Mouse (Mus musculus) frontal cortex, postnatal 14 days (tissue): Measurements from ENCODE around the gene Selenom.

Source experiments
- DNase-seq, 2 experiments: peaks; one replicate each; pipeline ENCODE4 v3.0.0; 2022; ENCODE audit warnings: low spot score in 2 of 2

Selenom gene

GRCm38 (mm10) chr11:3514529-3515054, at the start of gene Selenom:
Selenom (plus strand) TSS chr11:3514684.
- DNase-seq, result peak; percentile 85 to 89

GRCm38 (mm10) chr11:3471448-3471850, 43.0 kb upstream of the Selenom start:
- no peak for DNase-seq

GRCm38 (mm10) chr11:3472484-3472883, 42.0 kb upstream of the Selenom start:
- peak; percentile 33 to 81 for DNase-seq

GRCm38 (mm10) chr11:3474480-3475115, 39.9 kb upstream of the Selenom start:
- DNase-seq, result no peak

- no peak for DNase-seq
These were observed 39.0 kb upstream of the Selenom start for GRCm38 (mm10) chr11:3475489-3475888.

GRCm38 (mm10) chr11:3483980-3484642, 30.4 kb upstream of the Selenom start:
- DNase-seq, result no peak

GRCm38 (mm10) chr11:3486349-3486748, 28.1 kb upstream of the Selenom start:
- no peak for DNase-seq

GRCm38 (mm10) chr11:3487952-3488570, 26.4 kb upstream of the Selenom start, which contains the start of gene Pla2g3:
Pla2g3 (plus strand) TSS chr11:3488284.
- no peak for DNase-seq

- DNase-seq, result no peak
These were observed 25.4 kb upstream of the Selenom start for GRCm38 (mm10) chr11:3489036-3489435.

GRCm38 (mm10) chr11:3492748-3493147, 21.7 kb upstream of the Selenom start:
- DNase-seq, result no peak

- no peak for DNase-seq
These were observed 19.6 kb upstream of the Selenom start for GRCm38 (mm10) chr11:3494857-3495256.

- no peak for DNase-seq
These were observed 19.0 kb upstream of the Selenom start for GRCm38 (mm10) chr11:3495496-3495895.

GRCm38 (mm10) chr11:3496756-3497155, 17.7 kb upstream of the Selenom start:
- no peak for DNase-seq

- DNase-seq, result no peak
These were observed 17.2 kb upstream of the Selenom start for GRCm38 (mm10) chr11:3497296-3497695.

GRCm38 (mm10) chr11:3502057-3502456, 12.4 kb upstream of the Selenom start:
- DNase-seq, result no peak

GRCm38 (mm10) chr11:3502459-3503072, 11.9 kb upstream of the Selenom start:
- DNase-seq, result no peak

GRCm38 (mm10) chr11:3503755-3504693, 10.5 kb upstream of the Selenom start:
- no peak for DNase-seq

GRCm38 (mm10) chr11:3508226-3508625, 6.3 kb upstream of the Selenom start:
- no peak for DNase-seq

GRCm38 (mm10) chr11:3509181-3510085, 5.1 kb upstream of the Selenom start:
- no peak for DNase-seq

- no peak for DNase-seq
These were observed 4.2 kb upstream of the Selenom start for GRCm38 (mm10) chr11:3510321-3510720.
